9 mouse cellular contexts compared by ENCODE assay signal in the genomic region with DNA sequence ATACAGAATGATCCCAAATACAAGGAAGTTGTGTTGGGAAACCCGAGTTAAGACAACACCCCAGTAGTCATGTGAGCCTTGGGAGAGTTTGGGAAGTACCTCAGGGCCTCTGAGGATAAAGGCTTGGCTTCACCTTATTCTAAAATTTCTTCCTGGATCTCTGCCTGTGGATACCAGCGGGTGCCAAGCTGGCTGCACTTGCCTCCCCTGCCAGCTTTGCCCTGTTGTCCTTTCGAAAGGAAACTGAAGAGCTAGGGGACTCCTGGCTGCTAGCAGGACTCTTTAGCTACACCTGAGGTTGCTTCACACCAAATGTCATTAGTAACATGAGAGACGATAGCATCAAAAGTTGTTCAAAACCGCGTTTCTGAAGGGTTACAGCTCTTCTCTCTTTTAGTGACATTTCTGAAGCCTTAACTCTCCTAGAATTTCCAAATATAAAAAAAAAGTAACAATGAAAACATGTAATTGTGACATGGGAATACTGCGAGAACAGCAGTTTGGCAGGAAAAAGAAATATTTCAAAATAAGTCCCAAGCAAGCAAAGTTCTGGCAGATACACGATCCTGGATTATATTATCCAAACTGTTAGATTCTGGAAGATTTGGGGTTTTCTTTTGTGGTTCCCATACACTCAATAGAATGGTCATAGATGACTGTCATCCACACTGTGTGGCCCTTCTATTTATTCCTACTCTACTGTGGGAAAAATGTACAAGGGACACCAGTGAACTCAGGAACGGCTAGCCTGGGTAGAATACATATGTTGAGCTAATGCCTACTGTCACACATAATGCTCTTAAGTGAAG.
DNase-seq lines count a peak whose midpoint lies in the region; ATAC-seq and TF ChIP-seq lines count a peak whose summit lies in the region.
"Had no signal": no experiment of that assay in that cellular context is flagged by ENCODE, and none has a peak within 500 bp of the region (broad histone marks: within the 10 kb centered on the region; RNA-seq: fewer than 3 reads in every experiment).

No protein-coding gene starts in this region.

- H3K9me3 ChIP-seq in heart, embryonic 12.5 days (replicated peaks) = no peaks in the 10 kb centered on the region
- H3K9me3 ChIP-seq in lung, embryonic 16.5 days (ENCODE audit: control insufficient read depth, low read length) = no peaks in the 10 kb centered on the region
- no peaks in the 10 kb centered on the region for H3K9me3 ChIP-seq in stomach, postnatal 0 days (ENCODE audit: control insufficient read depth, low read length)
- H3K9me3 ChIP-seq: limb, embryonic 12.5 days had no signal

- no peak overlapping the region for H3K4me3 ChIP-seq in heart, embryonic 12.5 days
- H3K4me3 ChIP-seq in lung, embryonic 16.5 days (ENCODE audit: low read length) = no peak overlapping the region
- H3K4me3 ChIP-seq in stomach, postnatal 0 days (ENCODE audit: low read depth, low read length) = no peak overlapping the region
- H3K4me3 ChIP-seq: limb, embryonic 12.5 days had no signal

- no peak for TF ChIP-seq CTCF in stomach, postnatal 0 days (IDR thresholded peaks at IDR 0.05; ENCODE audit: low read depth)

- no peak overlapping the region for H3K4me2 ChIP-seq in heart, embryonic 12.5 days
- no peak overlapping the region for H3K4me2 ChIP-seq in lung, embryonic 16.5 days (ENCODE audit: low read depth, low read length)
- no peak overlapping the region for H3K4me2 ChIP-seq in stomach, postnatal 0 days (replicated peaks; ENCODE audit: low read depth)
- H3K4me2 ChIP-seq: limb, embryonic 12.5 days had no signal

- H3K4me1 ChIP-seq in heart, embryonic 12.5 days (replicated peaks) = no peaks in the 10 kb centered on the region
- peaks cover 9% of the 10 kb centered on the region for H3K4me1 ChIP-seq in lung, embryonic 16.5 days (replicated peaks; ENCODE audit: control insufficient read depth, insufficient read depth, low read length)
- no peaks in the 10 kb centered on the region for H3K4me1 ChIP-seq in stomach, postnatal 0 days (replicated peaks; ENCODE audit: control insufficient read depth, insufficient read depth)

- intact Hi-C loops in heart, postnatal 10 days (cut with DNase I) = loop anchor here (5.0 kb wide), 1 partner anchor 989 kb away; no protein-coding TSS in a partner anchor

- TF ChIP-seq EP300 in stomach, postnatal 0 days (optimal IDR thresholded peaks at IDR 0.05) = no peak

- 82% methylated on average over 9 of the region's 9 CpGs for WGBS in heart, embryonic 12.5 days
- whole genome bisulfite sequencing in lung, embryonic 16.5 days = 55% methylated on average over 9 of the region's 9 CpGs
- WGBS in stomach, postnatal 0 days = 49% methylated on average over 9 of the region's 9 CpGs

- no peaks in the 10 kb centered on the region for H3K36me3 ChIP-seq in heart, embryonic 12.5 days
- no peaks in the 10 kb centered on the region for H3K36me3 ChIP-seq in lung, embryonic 16.5 days (ENCODE audit: control insufficient read depth, insufficient read depth, low read length)
- no peaks in the 10 kb centered on the region for H3K36me3 ChIP-seq in stomach, postnatal 0 days (ENCODE audit: control insufficient read depth, insufficient read depth, low read length)
- H3K36me3 ChIP-seq: limb, embryonic 12.5 days had no signal

- H3K9ac ChIP-seq in heart, embryonic 12.5 days = no peak overlapping the region
- no peak overlapping the region for H3K9ac ChIP-seq in lung, embryonic 16.5 days (ENCODE audit: low read length)
- no peak overlapping the region for H3K9ac ChIP-seq in stomach, postnatal 0 days (ENCODE audit: low read length)
- H3K9ac ChIP-seq: limb, embryonic 12.5 days had no signal

- H3K27ac ChIP-seq in heart, embryonic 12.5 days (ENCODE audit: poor library complexity, severe bottlenecking) = no peak overlapping the region
- H3K27ac ChIP-seq in lung, embryonic 16.5 days (ENCODE audit: low read length) = peak overlapping the region; percentile 81
- H3K27ac ChIP-seq in stomach, postnatal 0 days (replicated peaks) = peak overlapping the region; percentile 59; the same call in 1 of the 2 replicates
- H3K27ac ChIP-seq: limb, embryonic 12.5 days had no signal

- no peaks in the 10 kb centered on the region for H3K27me3 ChIP-seq in heart, embryonic 12.5 days (replicated peaks)
- no peaks in the 10 kb centered on the region for H3K27me3 ChIP-seq in lung, embryonic 16.5 days (ENCODE audit: control insufficient read depth, insufficient read depth, low read depth, low read length)
- H3K27me3 ChIP-seq in stomach, postnatal 0 days (ENCODE audit: control insufficient read depth, insufficient read depth, low read length) = no peaks in the 10 kb centered on the region
- H3K27me3 ChIP-seq: limb, embryonic 12.5 days had no signal

- peak; percentile 89 for DNase-seq in heart, adult 11 months
- DNase-seq in lung, postnatal 4 days = no peak
- DNase-seq in heart, postnatal 10 days = peak; percentile 20 to 27
- DNase-seq in stomach, postnatal 0 days (ENCODE audit: low spot score) = no peak
- DNase-seq in layer of hippocampus, postnatal 14 days (ENCODE audit: low spot score in 2 of 2) = no peak
- no peak for DNase-seq in thymus, postnatal 36 days

- no peak for ATAC-seq in heart, embryonic 12.5 days (ENCODE audit: insufficient number of reproducible peaks, low FRiP score)
- peak; percentile 72 for ATAC-seq in lung, embryonic 16.5 days (ENCODE audit: low read depth)
- ATAC-seq in stomach, postnatal 0 days (ENCODE audit: low FRiP score, low TSS enrichment) = no peak

Comparison
In these comparisons a context has a peak if more than half of its experiments do, and no peak if none do; other contexts are left out.
1. DNase-seq: peak in heart, adult 11 months (single experiment) and heart, postnatal 10 days (2 of 2); none in lung, postnatal 4 days (0 of 2), stomach, postnatal 0 days (single experiment), layer of hippocampus, postnatal 14 days (0 of 2) and thymus, postnatal 36 days (0 of 2).